ENCODE assay signal across 9 mouse cellular contexts in genomic region chr2:155755746-155756145, GRCm38 (mm10). TPM values are rescaled to one million over a fixed set of nuclear protein-coding genes. Genes with fewer than 3 reads are reported as not detected.
DNase-seq lines count a peak whose midpoint lies in the region; ATAC-seq and TF ChIP-seq lines count a peak whose summit lies in the region.
"Had no signal": no experiment of that assay in that cellular context is flagged by ENCODE, and none has a peak within 500 bp of the region (broad histone marks: within the 10 kb centered on the region; RNA-seq: fewer than 3 reads in every experiment).

No protein-coding gene starts in this region.

- H3K4me2 ChIP-seq in kidney, embryonic 16.5 days (replicated peaks; ENCODE audit: low read depth, low read length): no peak overlapping the region
- H3K4me2 ChIP-seq: lung, embryonic 15.5 days had no signal

- no peaks in the 10 kb centered on the region for H3K9me3 ChIP-seq in kidney, embryonic 16.5 days (ENCODE audit: low read length)
- no peaks in the 10 kb centered on the region for H3K9me3 ChIP-seq in ES-E14 (ENCODE audit: control insufficient read depth, insufficient read depth, low read depth, low read length)
- H3K9me3 ChIP-seq: lung, embryonic 15.5 days had no signal

- no peak for ATAC-seq in kidney, embryonic 16.5 days (ENCODE audit: low FRiP score, low TSS enrichment)

- no peaks in the 10 kb centered on the region for H3K27me3 ChIP-seq in kidney, embryonic 16.5 days (ENCODE audit: insufficient read depth, low read length)
- no peaks in the 10 kb centered on the region for H3K27me3 ChIP-seq in splenic B cell, adult 2 months (ENCODE audit: control insufficient read depth, insufficient read depth, low read length, poor library complexity, severe bottlenecking)

- DNase-seq in kidney, adult 18-20 months: peak; percentile 60
- peak; percentile 86 for DNase-seq in 3T3-L1 (ENCODE audit: low read depth, low spot score)
- peak; percentile 69 for DNase-seq in ES-E14 (ENCODE audit: low read depth, low spot score)
- DNase-seq in c-Kit-positive CD71-positive TER-119-positive erythroid progenitor cells, embryonic 14.5 days (ENCODE audit: low spot score): peak; percentile 56
- DNase-seq in kidney, postnatal 10 days: peak; percentile 81
- peak; percentile 63 for DNase-seq in splenic B cell, adult 2 months (ENCODE audit: low read depth, low spot score)
- no peak for DNase-seq in frontal cortex, postnatal 14 days (ENCODE audit: low spot score in 2 of 2)

- in situ Hi-C loops in ES-E14 (cut with MboI; ENCODE audit: low sequenced_read_pairs in 2 of 2, unreplicated experiment in 2 of 2): loop anchor here in 1 of 2 experiments (10.0 kb wide), 1 partner anchor 241 kb away; the partner anchor contains the start of genes Acss2 and Ggt7

- no peaks in the 10 kb centered on the region for H3K36me3 ChIP-seq in kidney, embryonic 16.5 days (ENCODE audit: insufficient read depth, low read length)
- H3K36me3 ChIP-seq in ES-E14 (ENCODE audit: control insufficient read depth, insufficient read depth, low read length, poor library complexity, severe bottlenecking): no peaks in the 10 kb centered on the region
- H3K36me3 ChIP-seq in splenic B cell, adult 2 months (ENCODE audit: control insufficient read depth, insufficient read depth, low read length, poor library complexity, severe bottlenecking): no peaks in the 10 kb centered on the region
- H3K36me3 ChIP-seq: lung, embryonic 15.5 days had no signal

- no peaks in the 10 kb centered on the region for H3K4me1 ChIP-seq in kidney, embryonic 16.5 days (ENCODE audit: insufficient read depth, low read length)
- H3K4me1 ChIP-seq in ES-E14 (ENCODE audit: control insufficient read depth in 2 of 2, insufficient read depth in 2 of 2, low read length in 2 of 2, poor library complexity in 1 of 2): peaks cover 0 to 2% of the 10 kb centered on the region in 2 experiments; a peak in 1 of 4 replicates
- H3K4me1 ChIP-seq: lung, embryonic 15.5 days had no signal

- H3K27ac ChIP-seq in kidney, embryonic 16.5 days (ENCODE audit: low read length): no peak overlapping the region
- no peak overlapping the region for H3K27ac ChIP-seq in ES-E14 (ENCODE audit: insufficient read depth, low read depth, low read length, poor library complexity, severe bottlenecking)
- H3K27ac ChIP-seq: lung, embryonic 15.5 days had no signal

- H3K4me3 ChIP-seq in kidney, embryonic 16.5 days (ENCODE audit: low read length): no peak overlapping the region
- no peak overlapping the region for H3K4me3 ChIP-seq in ES-E14 (ENCODE audit: insufficient read depth in 1 of 2, low read depth in 1 of 2, low read length in 2 of 2, poor library complexity in 1 of 2, severe bottlenecking in 1 of 2)
- H3K4me3 ChIP-seq: lung, embryonic 15.5 days had no signal

- H3K9ac ChIP-seq in kidney, embryonic 16.5 days (replicated peaks; ENCODE audit: low read length): no peak overlapping the region
- H3K9ac ChIP-seq in ES-E14 (ENCODE audit: insufficient read depth, low read depth, low read length, poor library complexity, severe bottlenecking): no peak overlapping the region
- H3K9ac ChIP-seq: lung, embryonic 15.5 days had no signal

- WGBS in kidney, embryonic 16.5 days: 8% methylated on average over 1 of the region's 1 CpGs

TF ChIP-seq in ES-E14, 5 proteins besides CTCF, POLR2A, EP300 and RAD21:
- TF ChIP-seq MAFK (IDR thresholded peaks at IDR 0.05; ENCODE audit: insufficient read depth, low read depth, low read length): no peak
- TF ChIP-seq CHD2 (IDR thresholded peaks at IDR 0.05; ENCODE audit: low read depth, low read length): no peak
- TF ChIP-seq ZC3H11A (IDR thresholded peaks at IDR 0.05; ENCODE audit: borderline replicate concordance, low read depth, low read length): no peak
- peak; percentile 62 for TF ChIP-seq ZNF384 (IDR thresholded peaks at IDR 0.05; ENCODE audit: low read depth, low read length)
- TF ChIP-seq HCFC1 (IDR thresholded peaks at IDR 0.05; ENCODE audit: borderline replicate concordance, insufficient read depth, low read length): no peak
TF ChIP-seq in ES-E14: peak in this region for 1.

RNA-seq across cellular contexts. Expression of gene Procr, which starts 4.8 kb away (rescaled TPM):
- 13.0 and 13.1 TPM in 2 replicates for polyA plus RNA-seq in kidney, embryonic 16.5 days (2015; fragmentation: Nextera tagmentation; extraction: Ambion mirVana)
- total RNA-seq in ES-E14 (2012; rRNA removed): 6.3 and 8.0 TPM in 2 replicates

RNA-seq across cellular contexts. Expression of gene Mmp24, which starts 19.4 kb away (rescaled TPM):
- 0.07 and 0.09 TPM in 2 replicates for polyA plus RNA-seq in kidney, embryonic 16.5 days (2015; fragmentation: Nextera tagmentation; extraction: Ambion mirVana)
- total RNA-seq in ES-E14 (2012; rRNA removed): 0.76 and 1.3 TPM in 2 replicates

RNA-seq across cellular contexts. Expression of gene Gm17581, which starts 20.1 kb away (rescaled TPM):
- polyA plus RNA-seq in kidney, embryonic 16.5 days (2015; fragmentation: Nextera tagmentation; extraction: Ambion mirVana): not detected in 2 replicates
- total RNA-seq in ES-E14 (2012; rRNA removed): not detected in 2 replicates
- polyA plus RNA-seq: lung, embryonic 15.5 days had no signal

RNA-seq across cellular contexts. Expression of gene Edem2, which starts 26.5 kb away (rescaled TPM):
- polyA plus RNA-seq in kidney, embryonic 16.5 days (2015; fragmentation: Nextera tagmentation; extraction: Ambion mirVana): 43.2 and 44.8 TPM in 2 replicates
- 38.4 and 59.5 TPM in 2 replicates for total RNA-seq in ES-E14 (2012; rRNA removed)

Comparison
In these comparisons a context has a peak if more than half of its experiments do, and no peak if none do; other contexts are left out.
1. DNase-seq: peak in kidney, adult 18-20 months (single experiment), 3T3-L1 (single experiment), ES-E14 (single experiment), c-Kit-positive CD71-positive TER-119-positive erythroid progenitor cells, embryonic 14.5 days (single experiment), kidney, postnatal 10 days (single experiment) and splenic B cell, adult 2 months (single experiment); none in frontal cortex, postnatal 14 days (0 of 2).